Mouse (Mus musculus) gastrocnemius, adult 8-10 months (tissue): ENCODE results near the gene Fras1. TPM values are rescaled to one million over a fixed set of nuclear protein-coding genes. Genes with fewer than 3 reads are reported as not detected.

Experiments used
- DNase-seq, 2 experiments: peaks; one replicate each; pipeline ENCODE4 v3.0.0; 2022; ENCODE audit warnings: low spot score in 2 of 2
- total RNA-seq, 4 experiments: library from RNA; stranded (reverse); gene quantifications; 2 replicates each; pipeline ENCODE4 v1.2.4; 2022

Fras1 gene
- total RNA-seq, 4 experiments from 2014 or later, result 0.48 to 2.3 (median 1.7) TPM

DNA sequence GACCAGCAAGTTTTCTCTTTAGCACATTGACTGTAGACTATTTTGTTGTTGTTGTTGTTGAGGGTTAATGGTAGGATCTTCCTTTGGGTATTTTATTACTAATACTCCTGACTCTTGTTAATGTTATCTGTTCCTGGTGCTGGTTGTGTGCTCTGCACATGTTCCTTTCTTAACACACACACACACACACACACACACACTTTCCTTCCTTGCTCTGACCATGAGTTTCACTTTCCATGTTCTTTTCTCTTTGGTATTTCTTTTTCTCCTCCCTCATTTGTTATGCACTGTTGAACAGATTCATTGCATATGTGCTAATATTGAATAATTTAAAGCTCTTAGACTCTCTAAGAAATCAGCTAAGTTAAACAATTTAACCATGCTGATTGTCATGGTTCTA, 105.2 kb downstream of the Fras1 start:
- no peak for DNase-seq

DNA sequence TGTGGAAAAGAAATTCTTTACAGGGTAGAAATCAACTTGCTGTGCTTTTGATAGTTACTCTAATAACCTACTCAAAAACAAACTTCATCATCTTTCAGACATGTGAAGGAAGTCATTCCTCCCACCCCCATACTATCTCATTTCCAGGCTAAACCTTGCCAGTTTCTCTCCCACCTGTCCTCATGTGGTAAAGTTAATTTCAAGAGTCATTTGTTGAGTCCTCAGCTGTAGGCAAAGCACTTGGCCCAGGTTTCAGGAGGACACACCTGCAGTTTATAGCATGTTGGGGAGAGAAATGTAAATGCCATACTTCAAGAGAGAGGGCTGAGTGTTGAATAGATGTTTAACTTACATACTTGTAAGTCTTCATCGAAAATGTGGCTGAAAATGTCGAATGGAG, 107.4 kb downstream of the Fras1 start:
- DNase-seq, result no peak

DNA sequence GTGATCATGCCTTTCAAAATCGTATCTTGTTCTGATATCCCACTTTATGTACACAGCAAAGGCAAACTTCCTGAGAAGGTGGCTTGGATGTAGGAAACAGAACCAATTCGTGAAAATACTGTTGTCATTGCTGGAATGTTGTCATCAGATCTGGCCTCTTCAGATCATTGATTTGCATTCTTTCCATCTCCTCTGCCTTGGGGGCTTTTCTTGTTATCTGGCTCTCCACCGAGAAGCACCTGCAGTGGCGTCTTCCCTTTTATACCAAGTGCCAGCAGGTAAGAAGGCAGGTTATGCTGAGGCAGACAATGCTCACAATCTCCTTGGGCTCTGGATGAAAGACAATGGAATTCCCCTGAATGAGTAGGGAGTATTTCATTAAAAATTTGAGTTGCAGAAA, 108.3 kb downstream of the Fras1 start:
- DNase-seq, result no peak

GRCm38 (mm10) chr5:96492497-96492896, 118.7 kb downstream of the Fras1 start:
- no peak for DNase-seq

- no peak for DNase-seq
These were observed 120.9 kb downstream of the Fras1 start for GRCm38 (mm10) chr5:96494502-96495292.

DNA sequence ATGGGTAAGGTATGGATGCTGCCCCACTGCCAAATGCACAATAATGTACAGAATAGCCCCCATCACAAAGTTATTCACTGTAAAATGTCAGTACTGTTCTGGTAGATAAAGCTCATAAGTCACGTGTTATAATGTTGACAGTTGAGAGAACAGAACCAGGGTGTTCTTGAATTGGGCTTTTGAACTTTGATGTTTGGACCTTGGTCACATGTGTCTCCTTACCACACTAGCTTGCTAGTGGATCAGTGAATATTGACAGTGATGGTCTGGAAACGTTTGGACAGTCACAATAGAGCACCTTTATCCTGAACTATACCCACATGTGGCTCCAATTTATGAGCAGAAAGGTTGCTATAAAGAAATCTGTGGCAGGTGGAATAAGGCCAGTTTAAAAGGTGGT, 124.3 kb downstream of the Fras1 start:
- no peak for DNase-seq

GRCm38 (mm10) chr5:96501783-96502182, 128.0 kb downstream of the Fras1 start:
- no peak for DNase-seq

DNA sequence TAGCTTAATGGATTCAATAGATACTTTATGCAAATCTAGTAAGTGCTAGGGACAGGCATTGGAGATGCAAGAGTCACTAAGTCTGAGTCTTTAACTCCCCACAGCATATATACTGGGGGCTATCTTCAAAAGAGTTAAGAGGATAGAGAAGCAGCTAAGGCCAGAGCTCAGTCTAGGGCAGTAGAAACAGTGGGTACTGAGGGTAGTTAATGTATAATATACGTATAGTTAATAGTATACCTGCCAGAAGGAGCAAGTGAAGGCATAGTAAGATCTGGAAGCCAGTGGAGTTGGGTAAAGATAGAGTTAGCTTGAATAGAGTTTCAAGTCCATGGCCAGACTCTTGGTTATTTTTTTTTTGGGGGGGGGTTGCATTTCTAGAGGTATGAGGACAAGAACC, 128.6 kb downstream of the Fras1 start:
- DNase-seq, result no peak

DNA sequence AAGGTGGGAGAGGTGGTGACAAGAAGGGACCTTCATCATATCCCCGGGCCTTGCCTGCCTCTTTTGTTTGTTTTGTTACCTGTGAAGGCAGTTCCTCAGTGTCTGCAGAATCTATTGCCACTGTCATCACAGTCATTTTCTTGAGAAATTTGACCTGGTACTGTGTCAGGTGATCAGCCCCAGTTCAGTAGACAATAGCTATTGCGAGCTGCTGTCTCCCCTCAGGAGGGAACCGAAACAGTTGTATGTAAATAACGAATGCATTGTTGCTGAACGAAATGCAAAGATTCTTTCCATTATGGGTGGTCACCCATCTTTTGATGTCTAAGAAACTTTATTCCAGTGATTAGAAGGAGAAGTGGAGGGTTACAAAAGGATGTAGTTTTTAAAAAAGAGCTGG, 137.2 kb downstream of the Fras1 start:
- no peak for DNase-seq

GRCm38 (mm10) chr5:96513327-96513726, 139.6 kb downstream of the Fras1 start:
- DNase-seq, result no peak

GRCm38 (mm10) chr5:96515860-96516311, 142.1 kb downstream of the Fras1 start:
- no peak for DNase-seq

GRCm38 (mm10) chr5:96516329-96516728, 142.6 kb downstream of the Fras1 start:
- no peak for DNase-seq

DNA sequence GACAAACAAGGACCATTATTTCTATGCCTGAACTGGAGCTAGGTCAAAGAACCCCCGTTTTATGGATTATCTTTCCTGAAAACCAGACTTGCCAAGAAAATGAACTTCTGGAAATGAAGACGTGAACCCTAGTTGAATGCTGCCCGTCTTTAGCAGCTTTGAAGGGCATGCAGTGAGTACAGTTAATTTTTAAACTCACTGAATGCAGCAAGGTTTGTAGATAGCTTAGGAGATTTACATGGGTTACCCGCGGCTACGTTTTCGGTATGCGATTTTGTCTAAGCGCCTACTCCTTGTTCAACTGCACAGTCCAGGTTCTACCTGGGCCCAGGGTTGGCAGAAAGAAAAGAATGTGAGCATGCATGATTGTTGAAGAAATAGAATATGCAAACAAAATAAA, 147.8 kb downstream of the Fras1 start:
- no peak for DNase-seq

GRCm38 (mm10) chr5:96522909-96523409, 149.2 kb downstream of the Fras1 start:
- no peak for DNase-seq

GRCm38 (mm10) chr5:96528296-96528695, 154.5 kb downstream of the Fras1 start:
- no peak for DNase-seq

- DNase-seq, result no peak
These were observed 156.8 kb downstream of the Fras1 start for GRCm38 (mm10) chr5:96530516-96530915.

DNA sequence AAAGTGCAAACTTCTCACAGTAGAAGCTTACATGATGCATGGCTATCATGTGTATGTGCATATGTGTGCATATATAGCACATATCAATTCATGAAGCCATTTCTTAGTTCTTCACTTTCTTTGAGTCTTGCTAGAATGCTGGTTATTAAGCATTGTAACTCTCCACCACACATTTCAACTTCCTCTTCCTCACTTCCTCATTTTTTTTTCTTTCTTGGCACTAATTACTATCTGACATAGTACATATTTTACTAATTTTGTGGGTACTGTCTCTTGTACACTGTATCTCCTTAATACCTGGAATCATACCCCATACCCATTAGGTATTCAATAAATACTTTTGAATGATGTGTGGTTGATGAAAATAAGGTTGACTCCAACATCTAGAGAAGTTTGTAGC, 158.2 kb downstream of the Fras1 start:
- no peak for DNase-seq

DNA sequence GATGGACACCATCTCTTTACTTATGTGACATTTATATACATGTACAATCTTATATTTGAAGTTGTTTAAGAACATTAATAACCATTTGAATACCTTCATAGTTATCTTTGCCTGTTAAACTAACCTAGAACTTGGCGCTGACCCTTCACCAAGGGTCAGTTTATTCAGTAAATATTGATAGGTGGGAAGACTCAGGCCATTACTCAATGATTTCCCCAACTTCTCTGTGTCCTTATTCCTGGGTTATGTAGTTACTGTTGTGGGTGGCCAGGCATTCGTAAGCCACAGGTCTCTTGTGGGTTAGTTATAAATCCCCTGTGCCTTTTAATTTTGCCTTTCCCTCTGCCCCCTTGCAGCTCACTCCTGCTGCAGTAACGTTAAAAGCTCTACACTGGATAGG, 162.8 kb downstream of the Fras1 start:
- DNase-seq, result no peak

DNA sequence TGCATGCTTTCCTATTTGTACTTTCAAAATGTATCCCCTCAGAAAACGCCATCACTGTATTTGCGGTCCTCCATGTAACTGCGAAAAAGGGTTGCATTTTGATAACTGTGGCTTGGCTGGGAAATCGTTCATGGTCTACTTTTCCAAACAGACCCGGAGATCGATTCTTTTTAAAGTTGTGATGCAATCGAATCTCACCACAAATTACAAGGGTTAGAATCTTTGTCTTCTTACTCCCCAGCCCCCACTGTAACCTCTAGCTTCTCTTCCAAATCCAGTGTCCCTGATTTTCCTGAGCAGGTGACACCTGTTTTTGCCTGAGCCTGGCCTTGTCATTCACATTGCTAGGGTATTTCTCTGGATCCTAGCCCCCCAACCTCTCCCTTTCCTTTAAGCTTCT, 163.2 kb downstream of the Fras1 start:
- DNase-seq, result no peak

GRCm38 (mm10) chr5:96544112-96544511, 170.4 kb downstream of the Fras1 start:
- DNase-seq, result no peak

DNA sequence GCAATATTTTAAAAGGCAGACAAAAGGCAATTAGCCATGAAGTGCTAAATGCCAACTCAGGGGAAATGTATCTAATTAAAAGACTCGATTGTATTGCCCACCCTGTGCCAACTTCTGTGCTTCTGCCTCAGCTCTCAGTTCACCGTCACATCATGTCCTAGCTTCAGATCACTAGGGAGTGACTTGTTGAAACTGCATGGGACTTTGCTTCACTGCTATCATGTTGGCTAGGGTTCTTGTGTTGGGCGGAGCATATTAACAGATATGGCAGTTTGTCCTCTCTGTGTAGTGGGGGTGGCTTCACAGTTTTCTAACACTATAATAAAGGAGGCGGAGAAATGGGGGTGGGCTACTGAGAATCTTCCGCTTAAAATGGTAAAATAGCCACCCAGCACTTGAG, 172.2 kb downstream of the Fras1 start:
- no peak for DNase-seq

DNA sequence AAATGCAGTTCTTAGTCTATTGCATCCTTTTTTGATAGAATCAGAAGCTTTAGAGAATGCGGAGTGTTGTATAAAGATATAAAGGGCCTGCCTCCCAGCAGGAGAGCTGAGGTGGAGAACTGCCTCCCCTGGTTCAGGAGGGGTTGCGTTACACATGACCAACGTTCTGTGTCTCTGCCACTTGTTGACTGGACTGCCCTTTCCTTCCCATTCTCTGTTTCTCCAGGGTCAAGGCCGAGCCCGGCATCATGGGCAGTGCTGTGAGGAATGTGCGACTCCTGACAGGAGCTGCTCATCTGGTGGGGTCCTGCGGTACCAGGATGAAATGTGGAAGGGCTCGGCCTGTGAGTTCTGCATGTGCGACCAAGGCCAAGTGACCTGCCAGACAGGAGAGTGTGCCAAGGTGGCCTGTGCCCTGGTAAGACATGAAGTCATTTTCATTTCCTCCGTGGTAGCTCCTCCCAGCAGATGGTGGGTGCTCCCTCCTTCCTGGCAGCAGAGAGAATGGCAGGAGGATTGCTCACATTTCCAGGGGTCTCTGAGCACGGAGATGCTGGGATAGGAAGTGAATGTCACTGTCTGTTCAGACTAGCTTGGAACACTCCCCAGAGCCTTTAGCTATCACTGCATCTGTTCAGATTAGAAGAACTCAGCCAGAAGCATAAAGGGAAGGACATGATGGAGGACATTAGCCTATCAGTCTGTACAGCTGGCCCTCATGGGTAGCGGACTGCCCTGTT, 181.4 kb downstream of the Fras1 start:
- DNase-seq, result no peak
